Mouse (Mus musculus) left cerebral cortex, adult 8-10 months (tissue): ENCODE measurements around the gene Gjc2. TPM values are rescaled to one million over a fixed set of nuclear protein-coding genes. Genes with fewer than 3 reads are reported as not detected.

Experiments
- DNase-seq, 2 experiments: peaks; one replicate each; pipeline ENCODE4 v3.0.0; 2022; ENCODE audit warnings: low spot score in 2 of 2
- total RNA-seq, 4 experiments: library from RNA; stranded (reverse); gene quantifications; 2 replicates each; pipeline ENCODE4 v1.2.4; 2022

The Gjc2 gene
- total RNA-seq, 4 experiments from 2014 or later: 13.7 to 17.5 (median 16.0) TPM

- no peak for DNase-seq
These were observed 20.4 kb downstream of the Gjc2 start for GRCm38 (mm10) chr11:59162443-59163254.

GRCm38 (mm10) chr11:59161398-59161797 is 21.6 kb downstream of the Gjc2 start:
- no peak for DNase-seq

- DNase-seq: no peak
These were observed 23.5 kb downstream of the Gjc2 start for GRCm38 (mm10) chr11:59159558-59159957.

GRCm38 (mm10) chr11:59159099-59159498 is 23.9 kb downstream of the Gjc2 start:
- DNase-seq: no peak

- DNase-seq: no peak
These were observed 27.1 kb downstream of the Gjc2 start for GRCm38 (mm10) chr11:59155900-59156299.

- no peak for DNase-seq
These were observed 28.8 kb downstream of the Gjc2 start for GRCm38 (mm10) chr11:59154220-59154619.

GRCm38 (mm10) chr11:59151729-59152128 is 31.3 kb downstream of the Gjc2 start:
- no peak for DNase-seq

- DNase-seq: no peak
These were observed 33.7 kb downstream of the Gjc2 start for GRCm38 (mm10) chr11:59149302-59149701.

GRCm38 (mm10) chr11:59142962-59143361 is 40.1 kb downstream of the Gjc2 start:
- no peak for DNase-seq

- DNase-seq: no peak
These were observed 41.1 kb downstream of the Gjc2 start for GRCm38 (mm10) chr11:59141772-59142370.

- DNase-seq: no peak
These were observed 44.2 kb downstream of the Gjc2 start for GRCm38 (mm10) chr11:59138537-59139486.

- DNase-seq: no peak
These were observed 45.9 kb downstream of the Gjc2 start for GRCm38 (mm10) chr11:59136994-59137706.

GRCm38 (mm10) chr11:59135904-59136452 is 47.0 kb downstream of the Gjc2 start, which contains the start of gene Obscn:
TSS of gene Obscn (minus strand) at chr11:59136402.
- no peak for DNase-seq

- DNase-seq: no peak
These were observed 47.8 kb downstream of the Gjc2 start for GRCm38 (mm10) chr11:59135051-59135820.

GRCm38 (mm10) chr11:59134373-59134997 is 48.5 kb downstream of the Gjc2 start:
- no peak for DNase-seq

- DNase-seq: no peak
These were observed 50.9 kb downstream of the Gjc2 start for GRCm38 (mm10) chr11:59132065-59132464.

- no peak for DNase-seq
These were observed 51.6 kb downstream of the Gjc2 start for GRCm38 (mm10) chr11:59131348-59131919.

GRCm38 (mm10) chr11:59130782-59131181 is 52.2 kb downstream of the Gjc2 start:
- no peak for DNase-seq
